Mouse (Mus musculus) C2C12 (cell line): Measurements from ENCODE around the gene Akap4.

ENCODE experiments used
- CEBPB ChIP-seq: IDR thresholded peaks from one replicate; pipeline ENCODE4 v1.6.1; 2011; ENCODE audit warnings: low read depth, mild to moderate bottlenecking, control low read depth, moderate library complexity
- CTCF ChIP-seq: IDR thresholded peaks from one replicate; pipeline ENCODE4 v1.5.1; 2011; ENCODE audit not compliant: control insufficient read depth, insufficient read depth, insufficient read length
- MYOD1 ChIP-seq: IDR thresholded peaks from one replicate; pipeline ENCODE4 v1.6.1; 2011; ENCODE audit warnings: low read depth; ENCODE audit not compliant: control insufficient read depth, insufficient read length
- MYOG ChIP-seq: IDR thresholded peaks from one replicate; pipeline ENCODE4 v1.6.1; 2011; ENCODE audit not compliant: control insufficient read depth, insufficient read length; ENCODE audit errors: extremely low read depth
- USF1 ChIP-seq: IDR thresholded peaks from one replicate; pipeline ENCODE4 v1.6.1; 2011; ENCODE audit warnings: low read depth, mild to moderate bottlenecking, control low read depth, moderate library complexity

DNA sequence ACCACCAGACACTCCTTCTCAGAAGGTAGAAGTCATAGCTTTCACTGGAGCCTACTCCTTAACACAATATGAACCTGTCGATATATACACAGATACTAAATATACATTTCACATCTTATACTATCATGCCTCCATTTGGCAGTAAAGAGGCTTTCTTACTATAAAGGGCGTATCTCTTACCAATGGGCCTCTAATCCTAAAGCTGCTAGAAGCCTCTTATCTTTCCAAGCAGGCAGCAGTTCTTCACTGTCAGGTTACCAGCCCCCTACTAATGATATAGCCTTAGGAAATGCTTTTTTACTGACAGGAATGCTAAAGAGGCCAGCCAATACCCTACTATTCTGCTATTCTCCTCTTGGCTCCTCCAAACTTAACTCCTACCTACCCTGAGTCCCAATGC lies 9.7 kb upstream of the Akap4 start:
- TF ChIP-seq CTCF (no peak), USF1 (no peak), CEBPB (no peak), MYOD1 (no peak), MYOG (no peak)
